Mouse (Mus musculus) mammary gland, adult 2 months (tissue): ENCODE measurements around the gene Lsm12. TPM values are rescaled to one million over a fixed set of nuclear protein-coding genes. Genes with fewer than 3 reads are reported as not detected.

Experiments
- polyA plus RNA-seq: library from polyadenylated mRNA; depleted of rRNA; stranded (reverse); fragments of >200 nt; gene quantifications from 2 replicates; pipeline ENCODE4 v1.2.3, GENCODE M21; 2012; ENCODE audit warnings: low replicate concordance; rRNA removed

The Lsm12 gene
- 35.8 and 55.6 TPM in 2 replicates for polyA plus RNA-seq

GRCm38 (mm10) chr11:102184646-102185495 is at the start of gene Lsm12:
Lsm12 (minus strand) TSS chr11:102185296.

GRCm38 (mm10) chr11:102230006-102230741 is 45.1 kb upstream of the Lsm12 start, which contains the start of gene Hdac5:
Hdac5 (minus strand) TSS chr11:102230166.

GRCm38 (mm10) chr11:102189461-102190436 is 4.7 kb upstream of the Lsm12 start, which contains the start of gene G6pc3:
G6pc3 (plus strand) TSS chr11:102189620.

GRCm38 (mm10) chr11:102156039-102156785 is 28.9 kb downstream of the Lsm12 start, which contains the start of gene Tmem101:
Tmem101 (minus strand) TSS chr11:102156404.

GRCm38 (mm10) chr11:102145471-102146001 is 39.6 kb downstream of the Lsm12 start, which contains the start of gene Nags:
Nags (plus strand) TSS chr11:102145513.

Other genes starting within 250 kb of the Lsm12 start
- gene Sost, start 218.3 kb downstream of the Lsm12 start, polyA plus RNA-seq, result 0.26 TPM in 1 of 2 replicates, not detected in the other
- not detected in 2 replicates for gene Cfap97d1, start 201.0 kb downstream of the Lsm12 start, polyA plus RNA-seq
- 105 and 133 TPM in 2 replicates for gene Dusp3, start 198.3 kb downstream of the Lsm12 start, polyA plus RNA-seq
- gene Mpp3, start 156.8 kb downstream of the Lsm12 start, polyA plus RNA-seq, result 4.8 and 7.8 TPM in 2 replicates
- 95.5 and 130 TPM in 2 replicates for gene Cd300lg, start 143.8 kb downstream of the Lsm12 start, polyA plus RNA-seq
- 13.5 and 13.8 TPM in 2 replicates for gene Mpp2, start 96.8 kb downstream of the Lsm12 start, polyA plus RNA-seq
- gene Ppy, start 84.0 kb downstream of the Lsm12 start, polyA plus RNA-seq, result not detected in 2 replicates
- gene Pyy, start 77.5 kb downstream of the Lsm12 start, polyA plus RNA-seq, result not detected in 2 replicates
- 0.85 TPM in 1 of 2 replicates, not detected in the other for gene Nags, start 39.8 kb downstream of the Lsm12 start, polyA plus RNA-seq
- 17.0 and 22.2 TPM in 2 replicates for gene Tmem101, start 28.9 kb downstream of the Lsm12 start, polyA plus RNA-seq
- 115 and 131 TPM in 2 replicates for gene G6pc3, start 4.3 kb upstream of the Lsm12 start, polyA plus RNA-seq
- gene Hdac5, start 44.9 kb upstream of the Lsm12 start, polyA plus RNA-seq, result 88.0 and 204 TPM in 2 replicates
- 1.2 and 1.4 TPM in 2 replicates for gene BC030867, start 63.6 kb upstream of the Lsm12 start, polyA plus RNA-seq
- 0.50 and 19.4 TPM in 2 replicates for gene Asb16, start 83.4 kb upstream of the Lsm12 start, polyA plus RNA-seq
- 52.4 and 58.1 TPM in 2 replicates for gene Tmub2, start 99.6 kb upstream of the Lsm12 start, polyA plus RNA-seq
- 39.6 and 48.4 TPM in 2 replicates for gene Atxn7l3, start 111.3 kb upstream of the Lsm12 start, polyA plus RNA-seq
- gene Ubtf, start 134.4 kb upstream of the Lsm12 start, polyA plus RNA-seq, result 20.5 and 28.1 TPM in 2 replicates
- gene Slc4a1, start 180.9 kb upstream of the Lsm12 start, polyA plus RNA-seq, result 0.06 TPM in 1 of 2 replicates, not detected in the other
- gene Rundc3a, start 208.1 kb upstream of the Lsm12 start, polyA plus RNA-seq, result 4.6 and 10.4 TPM in 2 replicates
- gene Slc25a39, start 222.7 kb upstream of the Lsm12 start, polyA plus RNA-seq, result 583 and 649 TPM in 2 replicates
- gene Grn, start 245.0 kb upstream of the Lsm12 start, polyA plus RNA-seq, result 304 and 432 TPM in 2 replicates